Mouse (Mus musculus) midbrain, embryonic 16.5 days (tissue): ENCODE measurements around the gene Serpina1b. TPM values are rescaled to one million over a fixed set of nuclear protein-coding genes. Genes with fewer than 3 reads are reported as not detected.
"Not testable (repeated sequence)": the region's sequence is repeated elsewhere in the genome, so short reads cannot be mapped to it uniquely, and the experiment has no call there.

Source experiments
- ATAC-seq: fragments of 200-750 bp; cut with Nextera tagmentation; 2 replicates; pipeline ENCODE4 v1.8.0; 2017; ENCODE audit warnings: moderate TSS enrichment
- H3K27ac ChIP-seq: fragments of 300-500 bp; sonication (generic); 2 replicates; pipeline ENCODE4 v1.5.1; 2014; ENCODE audit warnings: mild to moderate bottlenecking, low read length, mixed read lengths
- H3K27me3 ChIP-seq: fragments of 300-500 bp; sonication (generic); 2 replicates; pipeline ENCODE4 v1.6.1; 2014; ENCODE audit warnings: low read depth, low read length, mixed read lengths; ENCODE audit not compliant: control insufficient read depth, insufficient read depth
- H3K36me3 ChIP-seq: fragments of 300-500 bp; sonication (generic); 2 replicates; pipeline ENCODE4 v1.6.1; 2014; ENCODE audit warnings: mild to moderate bottlenecking, low read length, moderate library complexity, mixed read lengths; ENCODE audit not compliant: control insufficient read depth, insufficient read depth
- H3K4me1 ChIP-seq: fragments of 300-500 bp; sonication (generic); 2 replicates; pipeline ENCODE4 v1.6.1; 2014; ENCODE audit warnings: mild to moderate bottlenecking, low read length, mixed read lengths; ENCODE audit not compliant: control insufficient read depth, insufficient read depth
- H3K4me2 ChIP-seq: fragments of 300-500 bp; sonication (generic); 2 replicates; pipeline ENCODE4 v1.6.1; 2014; ENCODE audit warnings: mild to moderate bottlenecking, low read length, mixed read lengths
- H3K4me3 ChIP-seq: fragments of 300-500 bp; sonication (generic); 2 replicates; pipeline ENCODE4 v1.5.1; 2014; ENCODE audit warnings: low read depth, mild to moderate bottlenecking, low read length, moderate library complexity, mixed read lengths
- H3K9ac ChIP-seq: fragments of 300-500 bp; sonication (generic); 2 replicates; pipeline ENCODE4 v1.6.1; 2014; ENCODE audit warnings: low read depth, low read length, mixed read lengths
- H3K9me3 ChIP-seq: fragments of 300-500 bp; sonication (generic); replicated peaks from 2 replicates; pipeline ENCODE4 v1.6.1; 2014; ENCODE audit warnings: mild to moderate bottlenecking, low read length, mixed read lengths; ENCODE audit not compliant: control insufficient read depth, poor library complexity, severe bottlenecking
- WGBS: fragments of 180-500 bp; shearing (Covaris S2); extraction: QIAGEN DNeasy Blood & Tissue Kit; methylation state at CpG from one replicate; pipeline ENCODE4 v1.1.7; 2014; 5-methylcytosine and 5-hydroxymethylcytosine counted together
- polyA plus RNA-seq: library from polyadenylated mRNA; unstranded; fragments of >200 nt; fragmentation: Nextera tagmentation; extraction: Ambion mirVana; gene quantifications from 2 replicates; pipeline ENCODE4 v1.2.1, GENCODE M21; 2015

Serpina1b gene
- polyA plus RNA-seq, 1 experiment from 2014 or later, result not detected

GRCm38 (mm10) chr12:103773246-103773851 is 56.8 kb downstream of the Serpina1b start, which contains the start of gene Serpina1d:
Gene Serpina1d, minus strand, starts transcription at chr12:103773592.
- ATAC-seq, H3K4me1 ChIP-seq, H3K9me3 ChIP-seq, H3K36me3 ChIP-seq, H3K4me2 ChIP-seq, H3K27me3 ChIP-seq, H3K27ac ChIP-seq, H3K9ac ChIP-seq, H3K4me3 ChIP-seq: not testable (repeated sequence)
- 87% methylated on average over 6 of the region's 6 CpGs for WGBS

GRCm38 (mm10) chr12:103770597-103770996 is 59.6 kb downstream of the Serpina1b start:
- 86% methylated on average over 1 of the region's 1 CpGs for WGBS
- H3K4me3 ChIP-seq, H3K4me2 ChIP-seq, H3K4me1 ChIP-seq, H3K36me3 ChIP-seq, H3K9ac ChIP-seq, H3K27ac ChIP-seq, ATAC-seq, H3K27me3 ChIP-seq, H3K9me3 ChIP-seq: not testable (repeated sequence)

GRCm38 (mm10) chr12:103763083-103763482 is 67.1 kb downstream of the Serpina1b start:
- not testable (repeated sequence) for H3K9ac ChIP-seq, H3K36me3 ChIP-seq, H3K4me3 ChIP-seq, H3K9me3 ChIP-seq, H3K27ac ChIP-seq, H3K4me2 ChIP-seq, ATAC-seq, H3K27me3 ChIP-seq, H3K4me1 ChIP-seq
- WGBS, result 77% methylated on average over 3 of the region's 3 CpGs

GRCm38 (mm10) chr12:103760316-103760715 is 69.9 kb downstream of the Serpina1b start:
- not testable (repeated sequence) for ATAC-seq, H3K36me3 ChIP-seq, H3K4me3 ChIP-seq, H3K4me1 ChIP-seq, H3K9me3 ChIP-seq, H3K4me2 ChIP-seq, H3K9ac ChIP-seq, H3K27ac ChIP-seq, H3K27me3 ChIP-seq
- WGBS, result 86% methylated on average over 3 of the region's 3 CpGs

GRCm38 (mm10) chr12:103745957-103746356 is 84.2 kb downstream of the Serpina1b start:
- not testable (repeated sequence) for H3K4me1 ChIP-seq, H3K9ac ChIP-seq, H3K27me3 ChIP-seq, H3K4me2 ChIP-seq, H3K27ac ChIP-seq, H3K36me3 ChIP-seq, H3K9me3 ChIP-seq, H3K4me3 ChIP-seq, ATAC-seq
- 88% methylated on average over 5 of the region's 5 CpGs for WGBS

GRCm38 (mm10) chr12:103737791-103738580 is 92.2 kb downstream of the Serpina1b start:
- not testable (repeated sequence) for H3K36me3 ChIP-seq, ATAC-seq
- WGBS, result 92% methylated on average over 5 of the region's 6 CpGs

GRCm38 (mm10) chr12:103735566-103735965 is 94.6 kb downstream of the Serpina1b start:
- not testable (repeated sequence) for H3K36me3 ChIP-seq, H3K4me3 ChIP-seq, H3K9me3 ChIP-seq, H3K4me1 ChIP-seq, ATAC-seq, H3K9ac ChIP-seq, H3K27ac ChIP-seq, H3K4me2 ChIP-seq, H3K27me3 ChIP-seq
- 87% methylated on average over 4 of the region's 4 CpGs for WGBS

More at GRCm38 (mm10) chr12:103737791-103738580, 92.2 kb downstream of the Serpina1b start:
- H3K4me3 ChIP-seq, H3K27me3 ChIP-seq, H3K9ac ChIP-seq, H3K9me3 ChIP-seq, H3K4me1 ChIP-seq, H3K4me2 ChIP-seq, H3K27ac ChIP-seq: not testable (repeated sequence)

- H3K4me3 ChIP-seq, ATAC-seq, H3K4me2 ChIP-seq, H3K27me3 ChIP-seq, H3K4me1 ChIP-seq, H3K9ac ChIP-seq, H3K36me3 ChIP-seq, H3K9me3 ChIP-seq, H3K27ac ChIP-seq: not testable (repeated sequence)
- 94% methylated on average over 4 of the region's 4 CpGs for WGBS
These were observed 95.1 kb downstream of the Serpina1b start for GRCm38 (mm10) chr12:103735101-103735500.

GRCm38 (mm10) chr12:103711537-103711936 is 118.6 kb downstream of the Serpina1b start:
- ATAC-seq, result no peak
- WGBS, result 75% methylated on average over 3 of the region's 3 CpGs
- no peak overlapping the region for H3K9ac ChIP-seq

More at GRCm38 (mm10) chr12:103711537-103711936, 118.6 kb downstream of the Serpina1b start:
- H3K36me3 ChIP-seq, result no peaks in the 10 kb centered on the region
- H3K4me1 ChIP-seq, result no peaks in the 10 kb centered on the region
- H3K27ac ChIP-seq, result no peak overlapping the region
- H3K27me3 ChIP-seq, result no peaks in the 10 kb centered on the region
- H3K4me3 ChIP-seq, result no peak overlapping the region
- no peak overlapping the region for H3K4me2 ChIP-seq
- no peaks in the 10 kb centered on the region for H3K9me3 ChIP-seq
